Mouse (Mus musculus) CH12.LX (cell line): ENCODE measurements around the gene Pde8a.

Experiments
- E2F4 ChIP-seq: IDR thresholded peaks from 2 replicates; pipeline ENCODE4 v1.6.1; 2011; ENCODE audit warnings: low read depth, low read length, improper control_type of control experiment; ENCODE audit not compliant: insufficient replicate concordance
- POLR2A ChIP-seq: IDR thresholded peaks from 2 replicates; pipeline ENCODE4 v1.6.1; 2011; ENCODE audit warnings: low read depth, mild to moderate bottlenecking, improper control_type of control experiment, low read length

DNA sequence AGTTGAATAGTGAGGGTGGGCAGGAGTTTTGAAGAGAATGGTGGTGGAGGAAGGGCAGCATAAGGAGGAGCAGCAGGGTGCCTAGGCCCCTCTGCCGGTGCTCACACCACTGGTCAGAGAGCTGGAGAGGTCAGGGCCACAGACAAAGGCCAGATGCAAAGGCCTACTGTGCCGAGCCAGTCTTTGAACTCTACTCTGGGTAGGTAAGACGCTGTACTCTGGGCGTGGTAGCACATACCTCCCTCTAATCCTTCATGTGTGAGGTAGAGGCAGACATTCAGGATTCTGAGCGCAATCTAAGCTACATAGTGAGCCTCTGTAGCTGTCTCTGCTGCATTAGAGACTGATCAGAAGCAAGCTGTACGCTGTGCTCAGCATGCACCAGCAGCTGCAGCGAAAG, 73.1 kb downstream of the Pde8a start:
- no peak for TF ChIP-seq POLR2A
- no peak for TF ChIP-seq E2F4
